Mouse (Mus musculus) embryonic facial prominence, embryonic 10.5 days (tissue): ENCODE measurements at regions not wholly inside any gene's neighbourhood (a gene's known extent, or its start where the extent isn't known, plus 50 kb on each side); places are given as distances from the start of the nearest gene placed in this dataset.

Source experiments
- DNase-seq: peaks from one replicate; pipeline ENCODE4 v3.0.0-alpha.2; 2017; ENCODE audit warnings: low spot score
- H3K27ac ChIP-seq: fragments of 300-500 bp; sonication (generic); replicated peaks from 2 replicates; pipeline ENCODE4 v1.5.1; 2016; ENCODE audit warnings: mild to moderate bottlenecking
- H3K27me3 ChIP-seq: fragments of 300-500 bp; sonication (generic); replicated peaks from 2 replicates; pipeline ENCODE4 v1.6.1; 2016; ENCODE audit warnings: low read depth, mild to moderate bottlenecking; ENCODE audit not compliant: poor library complexity, severe bottlenecking
- H3K36me3 ChIP-seq: fragments of 300-500 bp; sonication (generic); replicated peaks from 2 replicates; pipeline ENCODE4 v1.6.1; 2016; ENCODE audit warnings: mild to moderate bottlenecking, moderate library complexity
- H3K4me1 ChIP-seq: fragments of 300-500 bp; sonication (generic); 2 replicates; pipeline ENCODE4 v1.6.1; 2016
- H3K4me3 ChIP-seq: fragments of 300-500 bp; sonication (generic); 2 replicates; pipeline ENCODE4 v1.5.1; 2016; ENCODE audit warnings: mild to moderate bottlenecking, moderate library complexity
- H3K9me3 ChIP-seq: fragments of 300-500 bp; sonication (generic); 2 replicates; pipeline ENCODE4 v1.6.1; 2016; ENCODE audit warnings: mild to moderate bottlenecking
- WGBS: fragments of 180-500 bp; shearing (Covaris S2); methylation state at CpG from one replicate; pipeline ENCODE4 v1.1.7; 2016; 5-methylcytosine and 5-hydroxymethylcytosine counted together

GRCm38 (mm10) chr14:25147731-25148130, 311.3 kb upstream of the Zmiz1 start:
- Histone ChIP-seq H3K36me3 (no peaks in the 10 kb centered on the region), H3K4me3 (no peak overlapping the region), H3K27me3 (no peaks in the 10 kb centered on the region), H3K27ac (no peak overlapping the region), H3K4me1 (peaks cover 7% of the 10 kb centered on the region; the same call in 1 of the 2 replicates), H3K9me3 (no peaks in the 10 kb centered on the region)
- WGBS, result 94% methylated on average over 2 of the region's 2 CpGs
- DNase-seq, result no peak

- peaks cover 12% of the 10 kb centered on the region for H3K27me3 ChIP-seq
- H3K9me3 ChIP-seq, result no peaks in the 10 kb centered on the region
- no peak for DNase-seq
- 0 out of 2 replicates have a peak overlapping the region, but pooled peaks have one; percentile 2 for H3K27ac ChIP-seq
- H3K4me1 ChIP-seq, result peaks cover 14% of the 10 kb centered on the region
- H3K4me3 ChIP-seq, result no peak overlapping the region
- whole genome bisulfite sequencing, result 83% methylated on average over 1 of the region's 1 CpGs
- no peaks in the 10 kb centered on the region for H3K36me3 ChIP-seq
These were observed 308.0 kb upstream of the Zmiz1 start for GRCm38 (mm10) chr14:25150968-25151367.

- no peaks in the 10 kb centered on the region for H3K9me3 ChIP-seq
- no peak for DNase-seq
- H3K27ac ChIP-seq, result peak overlapping the region; percentile 2; the same call in 1 of the 2 replicates
- no peaks in the 10 kb centered on the region for H3K36me3 ChIP-seq
- H3K27me3 ChIP-seq, result peaks cover 12% of the 10 kb centered on the region
- H3K4me1 ChIP-seq, result peaks cover 18% of the 10 kb centered on the region
- 90% methylated on average over 2 of the region's 2 CpGs for WGBS
- H3K4me3 ChIP-seq, result no peak overlapping the region
These were observed 307.5 kb upstream of the Zmiz1 start for GRCm38 (mm10) chr14:25151485-25151884.

GRCm38 (mm10) chr14:25153573-25153972, 305.4 kb upstream of the Zmiz1 start:
- WGBS, result 86% methylated on average over 4 of the region's 4 CpGs
- no peak for DNase-seq
- H3K36me3 ChIP-seq, result no peaks in the 10 kb centered on the region
- H3K4me3 ChIP-seq, result no peak overlapping the region
- peaks cover 21% of the 10 kb centered on the region for H3K4me1 ChIP-seq
- H3K27ac ChIP-seq, result no peak overlapping the region
- no peaks in the 10 kb centered on the region for H3K9me3 ChIP-seq
- peaks cover 12% of the 10 kb centered on the region for H3K27me3 ChIP-seq

GRCm38 (mm10) chr14:25154180-25154579, 304.8 kb upstream of the Zmiz1 start:
- H3K27ac ChIP-seq, result no peak overlapping the region
- H3K4me3 ChIP-seq, result no peak overlapping the region
- H3K4me1 ChIP-seq, result peaks cover 26% of the 10 kb centered on the region
- no peaks in the 10 kb centered on the region for H3K36me3 ChIP-seq
- H3K9me3 ChIP-seq, result no peaks in the 10 kb centered on the region
- H3K27me3 ChIP-seq, result peaks cover 12% of the 10 kb centered on the region
- WGBS, result 87% methylated on average over 8 of the region's 8 CpGs
- DNase-seq, result no peak

GRCm38 (mm10) chr14:25155008-25155783, 303.8 kb upstream of the Zmiz1 start:
- Histone ChIP-seq H3K36me3 (no peaks in the 10 kb centered on the region), H3K27me3 (peaks cover 12% of the 10 kb centered on the region), H3K27ac (no peak overlapping the region), H3K4me1 (peaks cover 30% of the 10 kb centered on the region), H3K4me3 (no peak overlapping the region), H3K9me3 (no peaks in the 10 kb centered on the region)
- DNase-seq, result no peak
- 80% methylated on average over 7 of the region's 7 CpGs for WGBS

- 76% methylated on average over 9 of the region's 9 CpGs for WGBS
- Histone ChIP-seq H3K4me1 (peaks cover 30% of the 10 kb centered on the region), H3K9me3 (no peaks in the 10 kb centered on the region), H3K36me3 (no peaks in the 10 kb centered on the region), H3K27me3 (peaks cover 12% of the 10 kb centered on the region), H3K27ac (0 out of 2 replicates have a peak overlapping the region, but pooled peaks have one; percentile 15), H3K4me3 (no peak overlapping the region)
- no peak for DNase-seq
These were observed 302.8 kb upstream of the Zmiz1 start for GRCm38 (mm10) chr14:25156171-25156570.

- 84% methylated on average over 8 of the region's 8 CpGs for WGBS
- H3K9me3 ChIP-seq, result no peaks in the 10 kb centered on the region
- H3K4me1 ChIP-seq, result peaks cover 16% of the 10 kb centered on the region
- DNase-seq, result no peak
- H3K4me3 ChIP-seq, result no peak overlapping the region
- no peaks in the 10 kb centered on the region for H3K36me3 ChIP-seq
- H3K27ac ChIP-seq, result no peak overlapping the region
- H3K27me3 ChIP-seq, result no peaks in the 10 kb centered on the region
These were observed 297.2 kb upstream of the Zmiz1 start for GRCm38 (mm10) chr14:25161684-25162321.

GRCm38 (mm10) chr14:25166217-25166616, 292.8 kb upstream of the Zmiz1 start:
- Histone ChIP-seq H3K27ac (no peak overlapping the region), H3K4me3 (no peak overlapping the region), H3K4me1 (peaks cover 18% of the 10 kb centered on the region), H3K27me3 (no peaks in the 10 kb centered on the region), H3K9me3 (no peaks in the 10 kb centered on the region), H3K36me3 (no peaks in the 10 kb centered on the region)
- no peak for DNase-seq
- 20% methylated on average over 1 of the region's 1 CpGs for WGBS

GRCm38 (mm10) chr14:25167604-25168003, 291.4 kb upstream of the Zmiz1 start:
- peaks cover 18% of the 10 kb centered on the region for H3K4me1 ChIP-seq
- no peaks in the 10 kb centered on the region for H3K9me3 ChIP-seq
- no peaks in the 10 kb centered on the region for H3K27me3 ChIP-seq
- no peak overlapping the region for H3K4me3 ChIP-seq
- DNase-seq, result no peak
- 0 out of 2 replicates have a peak overlapping the region, but pooled peaks have one; percentile 6 for H3K27ac ChIP-seq
- no peaks in the 10 kb centered on the region for H3K36me3 ChIP-seq
- WGBS, result 75% methylated on average over 4 of the region's 4 CpGs

GRCm38 (mm10) chr14:25168310-25168709, 290.7 kb upstream of the Zmiz1 start:
- H3K36me3 ChIP-seq, result no peaks in the 10 kb centered on the region
- H3K27me3 ChIP-seq, result no peaks in the 10 kb centered on the region
- H3K4me3 ChIP-seq, result no peak overlapping the region
- 69% methylated on average over 5 of the region's 5 CpGs for whole genome bisulfite sequencing
- no peak for DNase-seq
- H3K27ac ChIP-seq, result peak overlapping the region; percentile 35; the same call in 1 of the 2 replicates
- peaks cover 21% of the 10 kb centered on the region for H3K4me1 ChIP-seq
- H3K9me3 ChIP-seq, result no peaks in the 10 kb centered on the region

GRCm38 (mm10) chr14:25173281-25173680, 285.7 kb upstream of the Zmiz1 start:
- H3K9me3 ChIP-seq, result no peaks in the 10 kb centered on the region
- H3K36me3 ChIP-seq, result no peaks in the 10 kb centered on the region
- peaks cover 39% of the 10 kb centered on the region for H3K4me1 ChIP-seq
- 0 out of 2 replicates have a peak, but pooled peaks cover 3% of the 10 kb centered on the region for H3K27me3 ChIP-seq
- 77% methylated on average over 6 of the region's 6 CpGs for WGBS
- H3K27ac ChIP-seq, result no peak overlapping the region
- no peak for DNase-seq
- no peak overlapping the region for H3K4me3 ChIP-seq

GRCm38 (mm10) chr14:25173873-25174272, 285.1 kb upstream of the Zmiz1 start:
- H3K9me3 ChIP-seq, result no peaks in the 10 kb centered on the region
- WGBS, result 70% methylated on average over 6 of the region's 6 CpGs
- H3K4me1 ChIP-seq, result peaks cover 34% of the 10 kb centered on the region
- H3K27me3 ChIP-seq, result 0 out of 2 replicates have a peak, but pooled peaks cover 3% of the 10 kb centered on the region
- no peaks in the 10 kb centered on the region for H3K36me3 ChIP-seq
- H3K4me3 ChIP-seq, result no peak overlapping the region
- H3K27ac ChIP-seq, result peak overlapping the region; percentile 61; the same call in 1 of the 2 replicates
- DNase-seq, result no peak
